Mouse (Mus musculus) intestine, postnatal 0 days (tissue): ENCODE measurements around the gene Ttc30a2. TPM values are rescaled to one million over a fixed set of nuclear protein-coding genes. Genes with fewer than 3 reads are reported as not detected.
A peak's percentile ranks its signal among the peaks of the same experiment; 100 is the strongest.
"Not testable (repeated sequence)": the region's sequence is repeated elsewhere in the genome, so short reads cannot be mapped to it uniquely, and the experiment has no call there.

Experiments
- ATAC-seq: fragments of 200-750 bp; cut with Nextera tagmentation; 2 replicates; pipeline ENCODE4 v1.8.0; 2017; ENCODE audit warnings: mild to moderate bottlenecking, moderate TSS enrichment, moderate library complexity
- H3K27ac ChIP-seq: fragments of 300-500 bp; sonication (generic); 2 replicates; pipeline ENCODE4 v1.5.1; 2014; ENCODE audit warnings: mild to moderate bottlenecking, low read depth, low read length, moderate library complexity
- H3K27me3 ChIP-seq: fragments of 300-500 bp; sonication (generic); replicated peaks from 2 replicates; pipeline ENCODE4 v1.6.1; 2014; ENCODE audit warnings: low read length, mixed read lengths; ENCODE audit not compliant: control insufficient read depth, insufficient read depth
- H3K36me3 ChIP-seq: fragments of 300-500 bp; sonication (generic); 2 replicates; pipeline ENCODE4 v1.6.1; 2014; ENCODE audit warnings: mild to moderate bottlenecking, moderate library complexity; ENCODE audit not compliant: control insufficient read depth, insufficient read depth
- H3K4me1 ChIP-seq: fragments of 300-500 bp; sonication (generic); replicated peaks from 2 replicates; pipeline ENCODE4 v1.6.1; 2014; ENCODE audit warnings: antibody characterized with exemption, low read length, mixed read lengths; ENCODE audit not compliant: control insufficient read depth, insufficient read depth
- H3K4me2 ChIP-seq: fragments of 300-500 bp; sonication (generic); replicated peaks from 2 replicates; pipeline ENCODE4 v1.6.1; 2014; ENCODE audit warnings: low read depth, mild to moderate bottlenecking, moderate library complexity
- H3K4me3 ChIP-seq: fragments of 300-500 bp; sonication (generic); 2 replicates; pipeline ENCODE4 v1.5.1; 2014; ENCODE audit warnings: low read depth, low read length
- H3K9ac ChIP-seq: fragments of 300-500 bp; sonication (generic); 2 replicates; pipeline ENCODE4 v1.6.1; 2014; ENCODE audit warnings: mild to moderate bottlenecking, low read depth, low read length
- H3K9me3 ChIP-seq: fragments of 300-500 bp; sonication (generic); 2 replicates; pipeline ENCODE4 v1.6.1; 2016; ENCODE audit warnings: mixed run types; ENCODE audit not compliant: control insufficient read depth
- CTCF ChIP-seq: sonication (generic); IDR thresholded peaks from 2 replicates; pipeline ENCODE4 v1.5.1; 2016; ENCODE audit warnings: low read depth, mild to moderate bottlenecking, control low read depth, antibody characterized with exemption, moderate library complexity
- WGBS: fragments of 180-500 bp; shearing (Covaris S2); extraction: QIAGEN DNeasy Blood & Tissue Kit; methylation state at CpG from one replicate; pipeline ENCODE4 v1.1.7; 2014; 5-methylcytosine and 5-hydroxymethylcytosine counted together
- polyA plus RNA-seq: library from polyadenylated mRNA; unstranded; fragments of >200 nt; fragmentation: Nextera tagmentation; extraction: Ambion mirVana; gene quantifications from 2 replicates; pipeline ENCODE4 v1.2.1, GENCODE M21; 2015

Ttc30a2 gene
- polyA plus RNA-seq, 1 experiment from 2014 or later: 0.23 TPM

- Histone ChIP-seq H3K4me1 (no peaks in the 10 kb centered on the region), H3K4me3 (no peak overlapping the region), H3K27ac (no peak overlapping the region), H3K9ac (no peak overlapping the region), H3K36me3 (no peaks in the 10 kb centered on the region), H3K27me3 (no peaks in the 10 kb centered on the region), H3K4me2 (no peak overlapping the region), H3K9me3 (no peaks in the 10 kb centered on the region)
- peak; percentile 67 for ATAC-seq
- WGBS: 2% methylated on average over 2 of the region's 2 CpGs
- TF ChIP-seq CTCF: peak; percentile 99
Observed at GRCm38 (mm10) chr2:75985124-75985523, 7.2 kb upstream of the Ttc30a2 start.

- no peaks in the 10 kb centered on the region for H3K36me3 ChIP-seq
- no peak overlapping the region for H3K4me2 ChIP-seq
- H3K9ac ChIP-seq: no peak overlapping the region
- no peak overlapping the region for H3K27ac ChIP-seq
- TF ChIP-seq CTCF: no peak
- no peaks in the 10 kb centered on the region for H3K4me1 ChIP-seq
- no peak for ATAC-seq
- no peaks in the 10 kb centered on the region for H3K27me3 ChIP-seq
- H3K4me3 ChIP-seq: no peak overlapping the region
- 73% methylated on average over 3 of the region's 3 CpGs for WGBS
- H3K9me3 ChIP-seq: no peaks in the 10 kb centered on the region
Observed at GRCm38 (mm10) chr2:75983847-75984246, 5.9 kb upstream of the Ttc30a2 start.

- Histone ChIP-seq H3K9me3 (no peaks in the 10 kb centered on the region), H3K27ac (no peak overlapping the region)
- 99% methylated on average over 3 of the region's 3 CpGs for WGBS
Observed at GRCm38 (mm10) chr2:75983091-75983490, 5.1 kb upstream of the Ttc30a2 start.

GRCm38 (mm10) chr2:75982626-75983025, 4.7 kb upstream of the Ttc30a2 start:
- peak; percentile 30 for TF ChIP-seq CTCF
- Histone ChIP-seq H3K27ac (no peak overlapping the region), H3K36me3 (no peaks in the 10 kb centered on the region), H3K9me3 (no peaks in the 10 kb centered on the region), H3K27me3 (no peaks in the 10 kb centered on the region), H3K4me3 (no peak overlapping the region), H3K9ac (no peak overlapping the region), H3K4me1 (no peaks in the 10 kb centered on the region), H3K4me2 (no peak overlapping the region)
- 95% methylated on average over 4 of the region's 4 CpGs for WGBS
- ATAC-seq: no peak

More at GRCm38 (mm10) chr2:75983091-75983490, 5.1 kb upstream of the Ttc30a2 start:
- no peaks in the 10 kb centered on the region for H3K27me3 ChIP-seq
- H3K4me1 ChIP-seq: no peaks in the 10 kb centered on the region
- H3K4me2 ChIP-seq: no peak overlapping the region
- TF ChIP-seq CTCF: no peak
- no peak for ATAC-seq
- no peak overlapping the region for H3K9ac ChIP-seq
- no peak overlapping the region for H3K4me3 ChIP-seq
- H3K36me3 ChIP-seq: no peaks in the 10 kb centered on the region

GRCm38 (mm10) chr2:75981440-75982081, 3.6 kb upstream of the Ttc30a2 start, which contains the start of gene Ttc30a1:
Gene Ttc30a1 (minus strand): TSS chr2:75981967.
- not testable (repeated sequence) for H3K27me3 ChIP-seq, H3K4me1 ChIP-seq, H3K9me3 ChIP-seq, H3K36me3 ChIP-seq
- peak; percentile 76 for ATAC-seq
- peak within 1 kb of the TSS; percentile 18; the same call in 1 of the 2 replicates for H3K9ac ChIP-seq
- 2% methylated on average over 28 of the region's 34 CpGs for WGBS
- H3K4me2 ChIP-seq: peak within 1 kb of the TSS; percentile 70
- 0 out of 2 replicates have a peak within 1 kb of the TSS, but pooled peaks have one; percentile 35 for H3K27ac ChIP-seq
- peak within 1 kb of the TSS; percentile 42 for H3K4me3 ChIP-seq

GRCm38 (mm10) chr2:75980933-75981439, 3.0 kb upstream of the Ttc30a2 start:
- H3K9me3 ChIP-seq, H3K4me1 ChIP-seq, H3K36me3 ChIP-seq, H3K27ac ChIP-seq, H3K27me3 ChIP-seq, ATAC-seq: not testable (repeated sequence)
- H3K4me2 ChIP-seq: peak overlapping the region; percentile 70
- 93% methylated on average over 13 of the region's 13 CpGs for WGBS
- H3K4me3 ChIP-seq: peak overlapping the region; percentile 42
- H3K9ac ChIP-seq: 0 out of 2 replicates have a peak overlapping the region, but pooled peaks have one; percentile 18

GRCm38 (mm10) chr2:75976070-75976469, 1.9 kb downstream of the Ttc30a2 start:
- not testable (repeated sequence) for H3K27me3 ChIP-seq, H3K27ac ChIP-seq, H3K9ac ChIP-seq, H3K4me1 ChIP-seq, H3K4me2 ChIP-seq, H3K9me3 ChIP-seq, ATAC-seq, H3K4me3 ChIP-seq, H3K36me3 ChIP-seq
- 78% methylated on average over 2 of the region's 2 CpGs for WGBS
